Mouse (Mus musculus): ENCODE data around the gene Slc36a1. TPM values are rescaled to one million over a fixed set of nuclear protein-coding genes. Genes with fewer than 3 reads are reported as not detected.

Slc36a1 gene
- total and polyA plus RNA-seq, 3 experiments: 0.51 to 5.0 (median 2.5) TPM

- no peaks in the 10 kb centered on the region for H3K4me1 ChIP-seq (ENCODE audit: control insufficient read depth in 1 of 2, insufficient read depth in 2 of 2)
- H3K27ac ChIP-seq (ENCODE audit: insufficient read depth, low read depth): no peak overlapping the region
- dilution Hi-C loops (cut with MboI; ENCODE audit: extremely low pct_ligation_motif_present, extremely low pct_unique_long_range_greater_than_20kb, low sequenced_read_pairs): no loop called here
Observed at GRCm38 (mm10) chr11:55216830-55217229, 12.7 kb downstream of the Slc36a1 start.

GRCm38 (mm10) chr11:55217418-55217817, 13.3 kb downstream of the Slc36a1 start:
- H3K79me2 ChIP-seq (replicated peaks; ENCODE audit: control insufficient read depth, extremely low read depth, insufficient read depth, poor library complexity, severe bottlenecking): no peaks in the 10 kb centered on the region
- peaks cover 7 to 70% of the 10 kb centered on the region in 2 experiments for H3K36me3 ChIP-seq (replicated peaks in 1 of 2; ENCODE audit: control insufficient read depth in 1 of 2, insufficient read depth in 1 of 2, low read length in 1 of 2)
- H3K27me3 ChIP-seq (replicated peaks): no peaks in the 10 kb centered on the region
- no peaks in the 10 kb centered on the region for H3K4me1 ChIP-seq (ENCODE audit: control insufficient read depth in 1 of 2, insufficient read depth in 2 of 2)
- TF ChIP-seq BHLHE40 (IDR thresholded peaks at IDR 0.05; ENCODE audit: low read depth, low read length) (no peak), CTCF (conservative IDR thresholded peaks at IDR 0.05 in 1 of 2, IDR thresholded peaks at IDR 0.05 in 1 of 2; ENCODE audit: low read depth in 2 of 2, low read length in 2 of 2) (no peak)
- no peak for DNase-seq (ENCODE audit: extremely low read depth)
- dilution Hi-C loops (cut with MboI; ENCODE audit: extremely low pct_ligation_motif_present, extremely low pct_unique_long_range_greater_than_20kb, low sequenced_read_pairs) (no loop called here), in situ Hi-C loops (cut with MboI; ENCODE audit: low pct_ligation_motif_present, low pct_unique_long_range_greater_than_20kb, low sequenced_read_pairs) (no loop called here)
- H3K4me2 ChIP-seq (ENCODE audit: insufficient read depth, low read depth, poor library complexity, severe bottlenecking): no peak overlapping the region
- no peaks in the 10 kb centered on the region for H3K9me3 ChIP-seq (replicated peaks; ENCODE audit: low read length)
- H3K9ac ChIP-seq (ENCODE audit: insufficient read depth, low read depth): no peak overlapping the region
- no peak overlapping the region for H3K4me3 ChIP-seq (replicated peaks in 1 of 3; ENCODE audit: low read depth in 2 of 3, low read length in 2 of 3, poor library complexity in 1 of 3)
- H3K27ac ChIP-seq (ENCODE audit: insufficient read depth, low read depth): no peak overlapping the region

More at GRCm38 (mm10) chr11:55216830-55217229, 12.7 kb downstream of the Slc36a1 start:
- in situ Hi-C loops (cut with MboI; ENCODE audit: low pct_ligation_motif_present, low pct_unique_long_range_greater_than_20kb, low sequenced_read_pairs): no loop called here
- Histone ChIP-seq H3K27me3 (replicated peaks) (no peaks in the 10 kb centered on the region), H3K79me2 (replicated peaks; ENCODE audit: control insufficient read depth, extremely low read depth, insufficient read depth, poor library complexity, severe bottlenecking) (no peaks in the 10 kb centered on the region), H3K4me2 (ENCODE audit: insufficient read depth, low read depth, poor library complexity, severe bottlenecking) (no peak overlapping the region), H3K9me3 (replicated peaks; ENCODE audit: low read length) (no peaks in the 10 kb centered on the region), H3K36me3 (replicated peaks in 1 of 2; ENCODE audit: control insufficient read depth in 1 of 2, insufficient read depth in 1 of 2, low read length in 1 of 2) (peaks cover 6 to 66% of the 10 kb centered on the region in 2 experiments), H3K4me3 (replicated peaks in 1 of 3; ENCODE audit: low read depth in 2 of 3, low read length in 2 of 3, poor library complexity in 1 of 3) (no peak overlapping the region), H3K9ac (ENCODE audit: insufficient read depth, low read depth) (no peak overlapping the region)
- no peak for DNase-seq (ENCODE audit: extremely low read depth)
- no peak for TF ChIP-seq RAD21 (IDR thresholded peaks at IDR 0.05; ENCODE audit: low read depth, low read length)
- TF ChIP-seq HCFC1 (IDR thresholded peaks at IDR 0.05; ENCODE audit: low read depth, low read length): no peak
- TF ChIP-seq MAZ (IDR thresholded peaks at IDR 0.05; ENCODE audit: low read depth, low read length): no peak
- TF ChIP-seq ZNF384 (IDR thresholded peaks at IDR 0.05; ENCODE audit: low read depth, low read length): no peak
- TF ChIP-seq MAFK (IDR thresholded peaks at IDR 0.05; ENCODE audit: insufficient replicate concordance, low read length): no peak
- no peak for TF ChIP-seq NELFE (IDR thresholded peaks at IDR 0.05; ENCODE audit: low read depth, low read length)
- TF ChIP-seq MYC (IDR thresholded peaks at IDR 0.05; ENCODE audit: low read depth, low read length): no peak
- no peak for TF ChIP-seq POLR2AphosphoS2 (IDR thresholded peaks at IDR 0.05; ENCODE audit: low read depth, low read length)
- TF ChIP-seq USF1 (IDR thresholded peaks at IDR 0.05; ENCODE audit: low read depth, low read length): no peak
- no peak for TF ChIP-seq KAT2A (IDR thresholded peaks at IDR 0.05; ENCODE audit: insufficient replicate concordance, low read length)
- TF ChIP-seq UBTF (IDR thresholded peaks at IDR 0.05; ENCODE audit: low read depth, low read length): no peak
- no peak for TF ChIP-seq POLR2A (IDR thresholded peaks at IDR 0.05; ENCODE audit: low read depth, low read length)
- no peak for TF ChIP-seq EP300 (IDR thresholded peaks at IDR 0.05; ENCODE audit: low read length)
- no peak for TF ChIP-seq TCF12 (IDR thresholded peaks at IDR 0.05; ENCODE audit: low read depth, low read length)
- no peak for TF ChIP-seq NRF1 (IDR thresholded peaks at IDR 0.05; ENCODE audit: low read depth, low read length)
- TF ChIP-seq IRF4 (IDR thresholded peaks at IDR 0.05; ENCODE audit: low read depth, low read length): no peak
- TF ChIP-seq ETS1 (conservative IDR thresholded peaks at IDR 0.05; ENCODE audit: low read depth, low read length): no peak
- TF ChIP-seq CTCF (conservative IDR thresholded peaks at IDR 0.05 in 1 of 2, IDR thresholded peaks at IDR 0.05 in 1 of 2; ENCODE audit: low read depth in 2 of 2, low read length in 2 of 2): no peak
